In genomic region chr8:87962514-87963225, GRCm38 (mm10) we compare ENCODE assay signal across 8 mouse cellular contexts. TPM values are rescaled to one million over a fixed set of nuclear protein-coding genes. Genes with fewer than 3 reads are reported as not detected.
A peak's percentile ranks its signal among the peaks of the same experiment; 100 is the strongest.
DNase-seq lines count a peak whose midpoint lies in the region; ATAC-seq and TF ChIP-seq lines count a peak whose summit lies in the region.

No protein-coding gene starts in this region.

- DNase-seq in heart, postnatal 25 days (ENCODE audit: low spot score): no peak
- DNase-seq in forebrain, embryonic 11.5 days (ENCODE audit: low spot score): no peak
- DNase-seq in urinary bladder, postnatal 4 days (ENCODE audit: low spot score in 2 of 2): no peak
- DNase-seq in gastrocnemius, postnatal 25 days: no peak
- no peak for DNase-seq in thymus, postnatal 14 days

- H3K27ac ChIP-seq in heart, embryonic 11.5 days (ENCODE audit: low read depth, low read length): no peak overlapping the region
- H3K27ac ChIP-seq in ES-Bruce4 (ENCODE audit: insufficient read depth, low read length): no peak overlapping the region
- H3K27ac ChIP-seq in forebrain, embryonic 11.5 days (ENCODE audit: low read depth, low read length): no peak overlapping the region
- no peak overlapping the region for H3K27ac ChIP-seq in limb, embryonic 15.5 days

- H3K4me2 ChIP-seq in heart, embryonic 11.5 days: peak overlapping the region; percentile 98
- H3K4me2 ChIP-seq in forebrain, embryonic 11.5 days (ENCODE audit: low read depth, low read length, severe bottlenecking): peak overlapping the region; percentile 96
- H3K4me2 ChIP-seq in limb, embryonic 15.5 days: peak overlapping the region; percentile 89

- peaks cover 12% of the 10 kb centered on the region for H3K4me1 ChIP-seq in heart, embryonic 11.5 days (ENCODE audit: control insufficient read depth, insufficient read depth, low read length)
- H3K4me1 ChIP-seq in ES-Bruce4 (ENCODE audit: control insufficient read depth, insufficient read depth, low read length): no peaks in the 10 kb centered on the region
- H3K4me1 ChIP-seq in forebrain, embryonic 11.5 days (replicated peaks; ENCODE audit: control insufficient read depth, insufficient read depth, low read length): peaks cover 21% of the 10 kb centered on the region
- peaks cover 55% of the 10 kb centered on the region for H3K4me1 ChIP-seq in limb, embryonic 15.5 days

- TF ChIP-seq POLR2A in ES-Bruce4 (IDR thresholded peaks at IDR 0.05; ENCODE audit: insufficient read depth, low read length): no peak

- H3K4me3 ChIP-seq in heart, embryonic 11.5 days (ENCODE audit: low read depth, low read length): peak overlapping the region; percentile 83
- H3K4me3 ChIP-seq in ES-Bruce4 (ENCODE audit: low read depth, low read length): peak overlapping the region; percentile 52
- peak overlapping the region; percentile 94 for H3K4me3 ChIP-seq in forebrain, embryonic 11.5 days (ENCODE audit: low read depth, low read length)
- H3K4me3 ChIP-seq in limb, embryonic 15.5 days: peak overlapping the region; percentile 81

- TF ChIP-seq CTCF in ES-Bruce4 (IDR thresholded peaks at IDR 0.05; ENCODE audit: low read depth, low read length): no peak

- peaks cover 26% of the 10 kb centered on the region for H3K27me3 ChIP-seq in heart, embryonic 11.5 days (ENCODE audit: control insufficient read depth, insufficient read depth, low read length)
- peaks cover 5% of the 10 kb centered on the region; the same call in 1 of the 2 replicates for H3K27me3 ChIP-seq in ES-Bruce4 (ENCODE audit: control insufficient read depth, insufficient read depth, low read length, poor library complexity, severe bottlenecking)
- H3K27me3 ChIP-seq in forebrain, embryonic 11.5 days (ENCODE audit: control insufficient read depth, insufficient read depth, low read length): peaks cover 3% of the 10 kb centered on the region; the same call in 1 of the 2 replicates
- H3K27me3 ChIP-seq in limb, embryonic 15.5 days: peaks cover 21% of the 10 kb centered on the region

- 3% methylated on average over 26 of the region's 26 CpGs for WGBS in heart, embryonic 11.5 days (ENCODE audit: insufficient replicate concordance)
- WGBS in forebrain, embryonic 11.5 days: 2% methylated on average over 26 of the region's 26 CpGs
- 7% methylated on average over 26 of the region's 26 CpGs for WGBS in limb, embryonic 15.5 days

- peak overlapping the region; percentile 47 for H3K9ac ChIP-seq in heart, embryonic 11.5 days (ENCODE audit: low read depth, low read length)
- peak overlapping the region; percentile 45 for H3K9ac ChIP-seq in ES-Bruce4 (ENCODE audit: low read depth, poor library complexity, severe bottlenecking)
- peak overlapping the region; percentile 41 for H3K9ac ChIP-seq in forebrain, embryonic 11.5 days (ENCODE audit: low read length)
- peak overlapping the region; percentile 37; the same call in 1 of the 2 replicates for H3K9ac ChIP-seq in limb, embryonic 15.5 days

- no peak for ATAC-seq in heart, embryonic 11.5 days (replicated peaks; ENCODE audit: insufficient number of reproducible peaks, low FRiP score, low TSS enrichment)
- no peak for ATAC-seq in forebrain, embryonic 11.5 days (replicated peaks; ENCODE audit: low FRiP score)
- ATAC-seq in limb, embryonic 15.5 days (ENCODE audit: insufficient number of reproducible peaks, low FRiP score, low TSS enrichment, low read depth): no peak

- no peaks in the 10 kb centered on the region for H3K36me3 ChIP-seq in heart, embryonic 11.5 days (ENCODE audit: control insufficient read depth, insufficient read depth, low read length)
- H3K36me3 ChIP-seq in ES-Bruce4 (ENCODE audit: control insufficient read depth, insufficient read depth, low read length, poor library complexity, severe bottlenecking): no peaks in the 10 kb centered on the region
- H3K36me3 ChIP-seq in forebrain, embryonic 11.5 days (ENCODE audit: control insufficient read depth, insufficient read depth, low read length): no peaks in the 10 kb centered on the region
- no peaks in the 10 kb centered on the region for H3K36me3 ChIP-seq in limb, embryonic 15.5 days

- TF ChIP-seq EP300 in ES-Bruce4 (IDR thresholded peaks at IDR 0.05; ENCODE audit: insufficient read depth, low read depth, low read length): no peak

- intact Hi-C loops in heart, postnatal 25 days (cut with DNase I): loop anchor here (2.0 to 10.0 kb wide), 3 partner anchors 48 to 158 kb away; no protein-coding TSS in a partner anchor

- H3K9me3 ChIP-seq in heart, embryonic 11.5 days (replicated peaks; ENCODE audit: control insufficient read depth, low read length): no peaks in the 10 kb centered on the region
- H3K9me3 ChIP-seq in ES-Bruce4 (replicated peaks; ENCODE audit: control insufficient read depth, insufficient read depth, low read length, poor library complexity, severe bottlenecking): no peaks in the 10 kb centered on the region
- H3K9me3 ChIP-seq in forebrain, embryonic 11.5 days (ENCODE audit: control insufficient read depth, low read length): no peaks in the 10 kb centered on the region
- H3K9me3 ChIP-seq in limb, embryonic 15.5 days: no peaks in the 10 kb centered on the region

RNA-seq across cellular contexts. Expression of gene Zfp423, which starts 3.3 kb away (rescaled TPM):
- 8.2 and 8.9 TPM in 2 replicates for polyA plus RNA-seq in heart, embryonic 11.5 days (2014; fragmentation: Nextera tagmentation; extraction: Ambion mirVana)
- total RNA-seq in heart, postnatal 25 days (2021): 1 to 10 TPM; 6.1 to 6.7 TPM
- polyA plus RNA-seq in ES-Bruce4 (2011; ENCODE audit: insufficient read depth, insufficient read length, low read depth, missing spikeins): 11.3 and 14.4 TPM in 2 replicates
- 42.1 and 44.8 TPM in 2 replicates for polyA plus RNA-seq in forebrain, embryonic 11.5 days (2014; fragmentation: Nextera tagmentation; extraction: Ambion mirVana)
- 14.3 and 14.5 TPM in 2 replicates for polyA plus RNA-seq in limb, embryonic 15.5 days (2015; fragmentation: Nextera tagmentation; extraction: Ambion mirVana)
- total RNA-seq in gastrocnemius, postnatal 25 days (2021): 10 to 100 TPM; 15.6 to 16.4 TPM
